ENCODE assay signal across 19 mouse cellular contexts in genomic region chr6:127495876-127496275, GRCm38 (mm10). TPM values are rescaled to one million over a fixed set of nuclear protein-coding genes. Genes with fewer than 3 reads are reported as not detected.
DNase-seq lines count a peak whose midpoint lies in the region; ATAC-seq and TF ChIP-seq lines count a peak whose summit lies in the region.
"Had no signal": no experiment of that assay in that cellular context is flagged by ENCODE, and none has a peak within 500 bp of the region (broad histone marks: within the 10 kb centered on the region; RNA-seq: fewer than 3 reads in every experiment).

No protein-coding gene starts in this region.

- no peak for TF ChIP-seq EP300 in liver, postnatal 0 days (IDR thresholded peaks at IDR 0.05; ENCODE audit: low read depth)

- H3K9ac ChIP-seq in forebrain, embryonic 12.5 days, result no peak overlapping the region
- no peak overlapping the region for H3K9ac ChIP-seq in liver, postnatal 0 days (replicated peaks)
- H3K9ac ChIP-seq: hindbrain, embryonic 13.5 days; midbrain, embryonic 15.5 days had no signal

- peaks cover 12% of the 10 kb centered on the region; the same call in 1 of the 2 replicates for H3K4me1 ChIP-seq in heart, embryonic 10.5 days
- peaks cover 17% of the 10 kb centered on the region for H3K4me1 ChIP-seq in forebrain, embryonic 12.5 days
- H3K4me1 ChIP-seq in liver, postnatal 0 days (ENCODE audit: insufficient read depth), result no peaks in the 10 kb centered on the region

- H3K4me2 ChIP-seq in forebrain, embryonic 12.5 days, result no peak overlapping the region
- H3K4me2 ChIP-seq in liver, postnatal 0 days (ENCODE audit: low read depth, low read length), result no peak overlapping the region
- H3K4me2 ChIP-seq: hindbrain, embryonic 13.5 days; liver, embryonic 11.5 days; midbrain, embryonic 15.5 days had no signal

- no peaks in the 10 kb centered on the region for H3K27me3 ChIP-seq in heart, embryonic 10.5 days (ENCODE audit: insufficient read depth, poor library complexity, severe bottlenecking)
- H3K27me3 ChIP-seq in forebrain, embryonic 12.5 days, result no peaks in the 10 kb centered on the region
- no peaks in the 10 kb centered on the region for H3K27me3 ChIP-seq in liver, postnatal 0 days (ENCODE audit: insufficient read depth, low read length)
- H3K27me3 ChIP-seq: hindbrain, embryonic 13.5 days; midbrain, embryonic 15.5 days had no signal

- H3K27ac ChIP-seq in heart, embryonic 10.5 days, result no peak overlapping the region
- peak overlapping the region; percentile 56; the same call in 1 of the 2 replicates for H3K27ac ChIP-seq in forebrain, embryonic 12.5 days
- H3K27ac ChIP-seq in liver, postnatal 0 days (ENCODE audit: low read depth), result no peak overlapping the region
- H3K27ac ChIP-seq: hindbrain, embryonic 13.5 days; midbrain, embryonic 15.5 days had no signal

- ATAC-seq in forebrain, embryonic 12.5 days (ENCODE audit: low FRiP score), result 0 out of 2 replicates have a peak, but pooled peaks have one; percentile 41
- ATAC-seq in liver, postnatal 0 days, result no peak
- ATAC-seq: inflammation-experienced regulatory T-cells, adult 6 months; midbrain, embryonic 15.5 days had no signal

- H3K9me3 ChIP-seq in heart, embryonic 10.5 days, result no peaks in the 10 kb centered on the region
- H3K9me3 ChIP-seq in forebrain, embryonic 12.5 days, result no peaks in the 10 kb centered on the region
- H3K9me3 ChIP-seq in liver, postnatal 0 days (ENCODE audit: low read length), result no peaks in the 10 kb centered on the region
- H3K9me3 ChIP-seq: hindbrain, embryonic 13.5 days; midbrain, embryonic 15.5 days had no signal

- 16% methylated on average over 6 of the region's 6 CpGs for WGBS in heart, embryonic 10.5 days
- 5% methylated on average over 6 of the region's 6 CpGs for WGBS in forebrain, embryonic 12.5 days
- WGBS in liver, postnatal 0 days (ENCODE audit: insufficient replicate concordance), result 27% methylated on average over 6 of the region's 6 CpGs

- DNase-seq in heart, embryonic 10.5 days (ENCODE audit: low spot score), result peak; percentile 67
- no peak for DNase-seq in heart, postnatal 10 days
- peak; percentile 35 for DNase-seq in testis, postnatal 10 days (ENCODE audit: low spot score)
- no peak for DNase-seq in testis, postnatal 14 days (ENCODE audit: low spot score)
- DNase-seq in adrenal gland, postnatal 25 days, result no peak
- no peak for DNase-seq in liver, postnatal 0 days
- DNase-seq: adrenal gland, adult 8-10 months; gastrocnemius, postnatal 25 days; kidney, adult 2 months; kidney, postnatal 10 days; lung, adult 2 months; lung, postnatal 4 days; right cerebral cortex, postnatal 4 days; thymus, postnatal 25 days had no signal

- intact Hi-C loops in heart, postnatal 10 days (cut with DNase I), result no loop called here

- H3K36me3 ChIP-seq in heart, embryonic 10.5 days, result peaks cover 10% of the 10 kb centered on the region; the same call in 1 of the 2 replicates
- peaks cover 10% of the 10 kb centered on the region for H3K36me3 ChIP-seq in forebrain, embryonic 12.5 days (replicated peaks)
- peaks cover 10% of the 10 kb centered on the region for H3K36me3 ChIP-seq in liver, postnatal 0 days (replicated peaks; ENCODE audit: insufficient read depth, low read length)

- no peak for TF ChIP-seq CTCF in liver, postnatal 0 days (IDR thresholded peaks at IDR 0.05; ENCODE audit: low read depth)

- H3K4me3 ChIP-seq in heart, embryonic 10.5 days, result no peak overlapping the region
- no peak overlapping the region for H3K4me3 ChIP-seq in forebrain, embryonic 12.5 days (replicated peaks)
- no peak overlapping the region for H3K4me3 ChIP-seq in liver, postnatal 0 days (ENCODE audit: low read depth, low read length)
- H3K4me3 ChIP-seq: hindbrain, embryonic 13.5 days; midbrain, embryonic 15.5 days had no signal

RNA-seq across cellular contexts. Expression of gene Parp11, which starts 49.2 kb away (rescaled TPM):
- 19.1 and 22.7 TPM in 2 replicates for polyA plus RNA-seq in heart, embryonic 10.5 days (2016; fragmentation: Nextera tagmentation; extraction: Ambion mirVana)
- 1 to 10 TPM; 8.5 to 10.0 TPM for total RNA-seq in heart, postnatal 10 days (2021)
- 69.2 and 75.3 TPM in 2 replicates for polyA plus RNA-seq in forebrain, embryonic 12.5 days (2016; fragmentation: Nextera tagmentation; extraction: Ambion mirVana)
- total RNA-seq in adrenal gland, postnatal 25 days (2021), result 18.8 and 28.1 TPM in 2 replicates
- 5.5 and 5.8 TPM in 2 replicates for polyA plus RNA-seq in liver, postnatal 0 days (2015; fragmentation: Nextera tagmentation; extraction: Ambion mirVana)

Comparison
In these comparisons a context has a peak if more than half of its experiments do, and no peak if none do; other contexts are left out.
1. DNase-seq: peak in heart, embryonic 10.5 days (single experiment) and testis, postnatal 10 days (single experiment); none in heart, postnatal 10 days (0 of 2), testis, postnatal 14 days (single experiment), adrenal gland, postnatal 25 days (single experiment) and liver, postnatal 0 days (single experiment).